16 mouse cellular contexts compared by ENCODE assay signal in the genomic region with DNA sequence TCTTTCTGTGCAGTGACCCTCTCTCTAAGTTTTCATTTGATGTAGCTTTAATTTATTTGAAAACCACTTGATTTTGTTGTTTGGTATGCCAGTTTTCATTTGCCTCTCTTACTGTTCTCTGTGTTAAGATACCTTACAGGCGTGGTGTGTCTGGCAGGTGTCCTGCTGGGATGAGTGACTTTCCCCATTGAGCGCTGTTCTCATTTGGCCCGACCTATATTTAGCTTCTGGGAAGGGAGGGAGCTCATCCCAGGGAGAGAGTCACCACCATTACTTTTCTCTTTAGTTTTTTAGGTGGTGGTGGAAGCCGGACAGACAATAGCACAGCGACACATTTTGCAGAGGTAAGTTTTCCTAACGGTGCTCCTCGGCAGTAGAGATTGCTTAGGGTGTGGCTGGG. TPM values are rescaled to one million over a fixed set of nuclear protein-coding genes. Genes with fewer than 3 reads are reported as not detected.
A peak's percentile ranks its signal among the peaks of the same experiment; 100 is the strongest.
DNase-seq lines count a peak whose midpoint lies in the region; TF ChIP-seq lines count a peak whose summit lies in the region.
"Had no signal": no experiment of that assay in that cellular context is flagged by ENCODE, and none has a peak within 500 bp of the region (broad histone marks: within the 10 kb centered on the region; RNA-seq: fewer than 3 reads in every experiment).

No protein-coding gene starts in this region.

- peak; percentile 94 for DNase-seq in heart, adult 11 months
- no peak for DNase-seq in heart, postnatal 25 days (ENCODE audit: low spot score)
- peak; percentile 51 to 72 for DNase-seq in cerebellum, adult 2 months
- DNase-seq in gastrocnemius, postnatal 14 days: peak; percentile 57
- DNase-seq in lung, postnatal 36 days: no peak
- no peak for DNase-seq in ovary, adult 18-20 months (ENCODE audit: low spot score)
- no peak for DNase-seq in urinary bladder, postnatal 4 days (ENCODE audit: low spot score in 2 of 2)
- DNase-seq: kidney, postnatal 14 days; liver, postnatal 0 days; lung, postnatal 4 days had no signal

- H3K4me1 ChIP-seq in cerebellum, adult 2 months (ENCODE audit: control insufficient read depth, insufficient read depth, low read length): no peaks in the 10 kb centered on the region; the same call in 1 of the 2 replicates
- H3K4me1 ChIP-seq: embryonic facial prominence, embryonic 15.5 days; forebrain, embryonic 12.5 days; hindbrain, embryonic 13.5 days; limb, embryonic 13.5 days; midbrain, embryonic 13.5 days had no signal

- H3K4me3 ChIP-seq in cerebellum, adult 2 months (replicated peaks; ENCODE audit: insufficient read depth, low read depth, low read length): no peak overlapping the region
- H3K4me3 ChIP-seq in myocyte: no peak overlapping the region
- H3K4me3 ChIP-seq: embryonic facial prominence, embryonic 15.5 days; forebrain, embryonic 12.5 days; hindbrain, embryonic 13.5 days; limb, embryonic 13.5 days; midbrain, embryonic 13.5 days had no signal

- intact Hi-C loops in heart, postnatal 25 days (cut with DNase I): no loop called here
- intact Hi-C loops in gastrocnemius, postnatal 14 days (cut with DNase I; ENCODE audit: low total_unique reads): no loop called here

- peak overlapping the region; percentile 18 for H3K4me2 ChIP-seq in myocyte (ENCODE audit: low read depth)
- H3K4me2 ChIP-seq: embryonic facial prominence, embryonic 15.5 days; forebrain, embryonic 12.5 days; hindbrain, embryonic 13.5 days; limb, embryonic 13.5 days; midbrain, embryonic 13.5 days had no signal

- WGBS in cerebellum, adult 2 months: 27% methylated on average over 7 of the region's 7 CpGs

- H3K27ac ChIP-seq in cerebellum, adult 2 months (ENCODE audit: insufficient read depth, low read length): no peak overlapping the region; the same call in 1 of the 2 replicates
- H3K27ac ChIP-seq: embryonic facial prominence, embryonic 15.5 days; forebrain, embryonic 12.5 days; hindbrain, embryonic 13.5 days; limb, embryonic 13.5 days; midbrain, embryonic 13.5 days had no signal

- H3K79me2 ChIP-seq in myocyte (ENCODE audit: control insufficient read depth, insufficient read depth): peaks cover 3% of the 10 kb centered on the region

- no peak for TF ChIP-seq POLR2A in cerebellum, adult 2 months (IDR thresholded peaks at IDR 0.05; ENCODE audit: borderline replicate concordance, insufficient read depth, low read length)
- TF ChIP-seq POLR2A in myocyte (IDR thresholded peaks at IDR 0.05; ENCODE audit: insufficient read length, low read depth): no peak

- H3K36me3 ChIP-seq in myocyte (ENCODE audit: control insufficient read depth, insufficient read depth): peaks cover 8% of the 10 kb centered on the region
- H3K36me3 ChIP-seq: embryonic facial prominence, embryonic 15.5 days; forebrain, embryonic 12.5 days; midbrain, embryonic 13.5 days had no signal

- no peaks in the 10 kb centered on the region for H3K27me3 ChIP-seq in cerebellum, adult 2 months (ENCODE audit: control insufficient read depth, insufficient read depth, low read length)
- no peaks in the 10 kb centered on the region for H3K27me3 ChIP-seq in myocyte (ENCODE audit: control insufficient read depth, insufficient read depth, insufficient read length)
- H3K27me3 ChIP-seq: embryonic facial prominence, embryonic 15.5 days; forebrain, embryonic 12.5 days; hindbrain, embryonic 13.5 days; limb, embryonic 13.5 days; midbrain, embryonic 13.5 days had no signal

- H3ac ChIP-seq in myocyte (ENCODE audit: control insufficient read depth, insufficient read length): no peak overlapping the region

- no peak for TF ChIP-seq CTCF in cerebellum, adult 2 months (IDR thresholded peaks at IDR 0.05; ENCODE audit: borderline replicate concordance, insufficient read depth, low read depth, low read length)

TF ChIP-seq in myocyte, 11 proteins besides CTCF, POLR2A, EP300 and RAD21:
- TF ChIP-seq MYOD1 (IDR thresholded peaks at IDR 0.05; ENCODE audit: control insufficient read depth in 1 of 3, insufficient read length in 2 of 3, low read depth in 2 of 3) (peak in 1 of 3 experiments; percentile 24), E2F4 (IDR thresholded peaks at IDR 0.05; ENCODE audit: insufficient read depth) (no peak), CEBPB (IDR thresholded peaks at IDR 0.05; ENCODE audit: insufficient read depth, poor library complexity, severe bottlenecking) (no peak), POLR2AphosphoS2 (IDR thresholded peaks at IDR 0.05; ENCODE audit: insufficient read length, low read depth) (no peak), TCF12 (IDR thresholded peaks at IDR 0.05; ENCODE audit: insufficient read depth, poor library complexity, severe bottlenecking) (no peak), USF1 (IDR thresholded peaks at IDR 0.05; ENCODE audit: low read depth) (no peak), REST (IDR thresholded peaks at IDR 0.05; ENCODE audit: insufficient read depth, insufficient read length) (no peak)

RNA-seq across cellular contexts. Expression of gene Rnf115, which starts 30.2 kb away (rescaled TPM):
- 10 to 100 TPM; 22.8 to 23.3 TPM for total RNA-seq in heart, postnatal 25 days (2021)
- 57.0 and 58.8 TPM in 2 replicates for polyA plus RNA-seq in cerebellum, adult 2 months (2012; rRNA removed)
- total RNA-seq in gastrocnemius, postnatal 14 days (2021): 10 to 100 TPM; 53.8 to 89.7 TPM
- polyA plus RNA-seq in myocyte (2012; fragmentation: generic; extraction: Trizol): 10.1 TPM

RNA-seq across cellular contexts. Expression of gene Polr3c, which starts 30.3 kb away (rescaled TPM):
- total RNA-seq in heart, postnatal 25 days (2021): 10 to 100 TPM; 23.1 to 25.2 TPM
- polyA plus RNA-seq in cerebellum, adult 2 months (2012; rRNA removed): 42.9 and 47.1 TPM in 2 replicates
- 10 to 100 TPM; 16.0 to 18.7 TPM for total RNA-seq in gastrocnemius, postnatal 14 days (2021)
- polyA plus RNA-seq in myocyte (2012; fragmentation: generic; extraction: Trizol): 46.6 TPM

RNA-seq across cellular contexts. Expression of gene Nudt17, which starts 49.3 kb away (rescaled TPM):
- total RNA-seq in heart, postnatal 25 days (2021): 1 to 10 TPM; 2.3 to 3.2 TPM
- 11.8 and 14.3 TPM in 2 replicates for polyA plus RNA-seq in cerebellum, adult 2 months (2012; rRNA removed)
- total RNA-seq in gastrocnemius, postnatal 14 days (2021): under 1 TPM; 0.96 to 1.00 TPM
- polyA plus RNA-seq in myocyte (2012; fragmentation: generic; extraction: Trizol): 6.8 TPM

Comparison
In these comparisons a context has a peak if more than half of its experiments do, and no peak if none do; other contexts are left out.
1. DNase-seq: peak in heart, adult 11 months (single experiment), cerebellum, adult 2 months (2 of 2) and gastrocnemius, postnatal 14 days (single experiment); none in heart, postnatal 25 days (single experiment), lung, postnatal 36 days (single experiment), ovary, adult 18-20 months (single experiment) and urinary bladder, postnatal 4 days (0 of 2).